Mouse (Mus musculus): ENCODE measurements around the gene Myt1l.

DNA sequence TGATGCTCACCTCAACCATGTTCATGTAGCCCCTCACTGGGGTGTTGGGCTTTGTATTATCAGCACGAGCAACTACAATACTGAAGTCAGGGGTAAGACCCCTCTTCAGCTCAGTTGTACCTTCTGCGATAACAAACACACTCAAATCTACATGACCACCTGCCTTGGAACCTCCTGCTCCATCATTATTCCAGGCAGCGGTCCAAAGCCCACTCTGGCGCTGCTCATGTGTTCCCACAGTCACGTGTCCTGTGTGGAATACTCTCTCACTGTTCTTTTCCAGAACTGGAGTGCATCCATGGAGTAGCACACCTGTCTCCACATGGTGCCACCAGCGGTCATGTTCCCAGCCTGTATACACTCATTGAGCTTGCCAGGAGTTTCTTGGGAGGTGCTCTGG, 42.2 kb downstream of the Myt1l start:
- no peak for TF ChIP-seq POLR2A (IDR thresholded peaks at IDR 0.05; ENCODE audit: control insufficient read depth, extremely low read depth, insufficient read depth, low read length, poor library complexity)
- TF ChIP-seq CTCF (IDR thresholded peaks at IDR 0.05; ENCODE audit: borderline replicate concordance, control insufficient read depth, extremely low read depth, insufficient read depth, low read length, poor library complexity), result no peak

All from thymus, adult 2 months (tissue).